Mouse (Mus musculus): ENCODE measurements around the gene Plac8. TPM values are rescaled to one million over a fixed set of nuclear protein-coding genes. Genes with fewer than 3 reads are reported as not detected.
A peak's percentile ranks its signal among the peaks of the same experiment; 100 is the strongest.

Gene Plac8
- total and polyA plus RNA-seq, 3 experiments = 4.9 to 10.6 TPM; not detected in 1

DNA sequence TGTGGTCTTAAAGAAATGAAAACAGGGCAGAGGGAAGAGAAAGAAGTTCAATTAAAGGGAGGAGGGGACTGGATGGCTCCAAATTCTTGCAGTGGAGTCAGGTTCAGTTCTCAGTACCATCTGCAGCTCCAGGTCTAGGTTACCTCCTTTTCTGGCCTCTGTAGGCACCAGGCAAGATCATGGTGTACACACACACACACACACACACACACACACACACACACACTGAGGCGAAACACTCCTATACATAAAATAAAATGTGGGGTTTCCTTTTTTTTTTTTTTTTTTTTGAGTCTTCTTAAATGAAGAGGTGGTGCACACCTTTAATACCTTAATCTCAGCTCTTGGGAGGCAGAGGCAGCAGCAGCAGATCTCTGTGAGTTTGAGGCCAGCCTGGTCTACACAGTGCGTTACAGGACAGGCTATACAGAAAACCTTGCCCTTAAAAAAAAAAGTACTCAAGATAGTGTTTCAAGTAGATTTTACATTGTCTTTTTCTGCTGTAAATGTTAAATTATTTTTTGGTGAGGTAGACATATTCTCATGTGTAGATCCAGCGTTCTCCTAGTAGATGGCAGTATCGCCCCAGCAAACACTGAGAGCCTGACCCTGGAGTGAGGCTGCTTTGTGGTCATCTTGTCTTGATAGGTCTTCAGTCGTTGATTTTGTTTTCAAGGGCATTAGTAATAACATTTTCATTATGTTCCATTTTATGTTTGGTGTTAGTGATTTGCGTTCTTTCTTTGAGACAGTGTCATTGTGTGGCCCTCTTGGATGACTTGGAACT is 25.6 kb downstream of the Plac8 start:
- Histone ChIP-seq H3K79me2 (ENCODE audit: control insufficient read depth, insufficient read depth, low read length, poor library complexity) (no peaks in the 10 kb centered on the region), H3K27ac (ENCODE audit: control insufficient read depth, low read depth, low read length) (no peak overlapping the region), H3K9ac (ENCODE audit: control insufficient read depth, low read depth, low read length, poor library complexity, severe bottlenecking) (no peak overlapping the region), H3K27me3 (ENCODE audit: control insufficient read depth in 1 of 2, insufficient read depth in 2 of 2, low read length in 2 of 2) (no peaks in the 10 kb centered on the region), H3K4me1 (ENCODE audit: control insufficient read depth in 1 of 2, insufficient read depth in 2 of 2, low read length in 2 of 2) (peaks cover 0 to under 1% of the 10 kb centered on the region in 2 experiments; a peak in 1 of 4 replicates), H3K36me3 (ENCODE audit: control insufficient read depth in 1 of 2, insufficient read depth in 2 of 2, low read length in 2 of 2) (peaks cover 1 to 13% of the 10 kb centered on the region in 2 experiments; a peak in 3 of 4 replicates), H3K4me3 (ENCODE audit: control insufficient read depth in 1 of 2, insufficient read depth in 1 of 2, low read depth in 2 of 2, low read length in 2 of 2) (no peak overlapping the region), H3K9me3 (replicated peaks; ENCODE audit: insufficient read depth, low read length) (no peaks in the 10 kb centered on the region)
- no peak for DNase-seq (ENCODE audit: low read depth, low spot score)
- TF ChIP-seq NRF1 (IDR thresholded peaks at IDR 0.05; ENCODE audit: insufficient read depth, low read depth, low read length, poor library complexity, severe bottlenecking) = no peak
- peak; percentile 44 for TF ChIP-seq SMC3 (IDR thresholded peaks at IDR 0.05; ENCODE audit: low read depth, low read length)
- peak in 2 of 3 experiments; percentile 33 to 49; a peak in 4 of 6 replicates for TF ChIP-seq CTCF (IDR thresholded peaks at IDR 0.05 in 2 of 3, conservative IDR thresholded peaks at IDR 0.05 in 1 of 3; ENCODE audit: control insufficient read depth in 1 of 3, insufficient read depth in 1 of 3, low read depth in 2 of 3, low read length in 3 of 3, poor library complexity in 1 of 3, severe bottlenecking in 1 of 3)
- TF ChIP-seq MYB (IDR thresholded peaks at IDR 0.05; ENCODE audit: low read depth, low read length) = no peak
- peak; percentile 32 for TF ChIP-seq ZC3H11A (IDR thresholded peaks at IDR 0.05; ENCODE audit: low read depth, low read length)
- peak; percentile 55 for TF ChIP-seq RAD21 (IDR thresholded peaks at IDR 0.05; ENCODE audit: low read depth, low read length)

DNA sequence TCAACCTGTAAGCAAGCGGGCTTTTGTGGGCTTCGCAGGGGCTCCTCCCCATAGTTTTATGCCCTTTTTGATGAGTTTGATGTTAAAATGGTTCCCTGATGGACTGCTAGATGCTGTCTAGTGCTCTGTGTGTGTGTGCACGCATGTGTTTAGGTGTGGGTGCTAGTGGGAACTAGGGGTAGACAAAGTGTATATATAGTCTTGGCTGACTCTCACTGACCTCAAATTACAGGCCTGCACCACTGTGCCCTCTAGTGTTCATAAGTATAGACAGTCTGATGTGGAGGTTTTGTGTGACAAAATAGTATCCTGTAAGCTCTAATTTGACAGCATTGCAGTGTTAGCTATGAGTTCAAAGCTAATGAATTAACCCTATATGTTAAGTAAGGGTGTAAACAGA is 35.4 kb downstream of the Plac8 start:
- Histone ChIP-seq H3K36me3 (ENCODE audit: control insufficient read depth in 1 of 2, insufficient read depth in 2 of 2, low read length in 2 of 2) (peaks cover 0 to 38% of the 10 kb centered on the region in 2 experiments; a peak in 2 of 4 replicates), H3K27ac (ENCODE audit: control insufficient read depth, low read depth, low read length) (no peak overlapping the region), H3K4me3 (ENCODE audit: control insufficient read depth in 1 of 2, insufficient read depth in 1 of 2, low read depth in 2 of 2, low read length in 2 of 2) (no peak overlapping the region), H3K4me1 (ENCODE audit: control insufficient read depth in 1 of 2, insufficient read depth in 2 of 2, low read length in 2 of 2) (no peaks in the 10 kb centered on the region), H3K27me3 (ENCODE audit: control insufficient read depth in 1 of 2, insufficient read depth in 2 of 2, low read length in 2 of 2) (no peaks in the 10 kb centered on the region), H3K9me3 (replicated peaks; ENCODE audit: insufficient read depth, low read length) (no peaks in the 10 kb centered on the region), H3K79me2 (ENCODE audit: control insufficient read depth, insufficient read depth, low read length, poor library complexity) (no peaks in the 10 kb centered on the region; the same call in 1 of the 2 replicates), H3K9ac (ENCODE audit: control insufficient read depth, low read depth, low read length, poor library complexity, severe bottlenecking) (no peak overlapping the region)
- DNase-seq (ENCODE audit: low read depth, low spot score) = peak; percentile 69
- no peak for TF ChIP-seq CHD2 (IDR thresholded peaks at IDR 0.05; ENCODE audit: low read length)
- no peak for TF ChIP-seq SIN3A (IDR thresholded peaks at IDR 0.05; ENCODE audit: low read length)
- TF ChIP-seq POLR2A (IDR thresholded peaks at IDR 0.05; ENCODE audit: control insufficient read depth in 1 of 2, insufficient read depth in 1 of 2, low read depth in 1 of 2, low read length in 2 of 2, poor library complexity in 1 of 2) = no peak
- no peak for TF ChIP-seq NELFE (IDR thresholded peaks at IDR 0.05; ENCODE audit: low read depth, low read length)
- no peak for TF ChIP-seq E2F4 (IDR thresholded peaks at IDR 0.05; ENCODE audit: borderline replicate concordance, low read depth, low read length)
- TF ChIP-seq MEF2A (IDR thresholded peaks at IDR 0.05; ENCODE audit: extremely low read depth, insufficient replicate concordance, low read depth, low read length, poor library complexity, severe bottlenecking) = no peak
- 0 out of 2 replicates have a peak, but pooled peaks have one; percentile 29 for TF ChIP-seq ZC3H11A (IDR thresholded peaks at IDR 0.05; ENCODE audit: low read depth, low read length)
- no peak for TF ChIP-seq POLR2AphosphoS5 (IDR thresholded peaks at IDR 0.05; ENCODE audit: borderline replicate concordance, low read depth, low read length)
- TF ChIP-seq ELF1 (IDR thresholded peaks at IDR 0.05; ENCODE audit: low read depth, low read length) = no peak
- no peak for TF ChIP-seq TCF12 (IDR thresholded peaks at IDR 0.05; ENCODE audit: low read depth, low read length)
- no peak for TF ChIP-seq MAFK (IDR thresholded peaks at IDR 0.05; ENCODE audit: borderline replicate concordance, low read depth, low read length)
- no peak for TF ChIP-seq BHLHE40 (IDR thresholded peaks at IDR 0.05; ENCODE audit: borderline replicate concordance, low read depth, low read length)
- peak; percentile 37 to 81 (median 64) for TF ChIP-seq CTCF (IDR thresholded peaks at IDR 0.05 in 2 of 3, conservative IDR thresholded peaks at IDR 0.05 in 1 of 3; ENCODE audit: control insufficient read depth in 1 of 3, insufficient read depth in 1 of 3, low read depth in 2 of 3, low read length in 3 of 3, poor library complexity in 1 of 3, severe bottlenecking in 1 of 3)
- no peak for TF ChIP-seq ZKSCAN1 (IDR thresholded peaks at IDR 0.05; ENCODE audit: low read depth, low read length)
- no peak for TF ChIP-seq KAT2A (conservative IDR thresholded peaks at IDR 0.05; ENCODE audit: low read depth, low read length)
- no peak for TF ChIP-seq USF1 (IDR thresholded peaks at IDR 0.05; ENCODE audit: low read depth, low read length)
- no peak for TF ChIP-seq MXI1 (IDR thresholded peaks at IDR 0.05; ENCODE audit: low read depth, low read length)
- TF ChIP-seq MAX (IDR thresholded peaks at IDR 0.05; ENCODE audit: low read length) = no peak
- TF ChIP-seq RCOR1 (IDR thresholded peaks at IDR 0.05; ENCODE audit: low read depth, low read length) = no peak
- no peak for TF ChIP-seq CHD1 (IDR thresholded peaks at IDR 0.05; ENCODE audit: low read depth, low read length)
- no peak for TF ChIP-seq GABPA (IDR thresholded peaks at IDR 0.05; ENCODE audit: low read depth, low read length)
- peak; percentile 60 for TF ChIP-seq RAD21 (IDR thresholded peaks at IDR 0.05; ENCODE audit: low read depth, low read length)
- TF ChIP-seq MYC (IDR thresholded peaks at IDR 0.05; ENCODE audit: low read depth, low read length) = no peak
- no peak for TF ChIP-seq POLR2AphosphoS2 (IDR thresholded peaks at IDR 0.05; ENCODE audit: low read length)
- peak; percentile 74 for TF ChIP-seq SMC3 (IDR thresholded peaks at IDR 0.05; ENCODE audit: low read depth, low read length)
